Mouse (Mus musculus) natural killer cell, adult 2 months (primary cell): Measurements from ENCODE around the gene AI597479.
"Not testable (repeated sequence)": the region's sequence is repeated elsewhere in the genome, so short reads cannot be mapped to it uniquely, and the experiment has no call there.

Experiments
- DNase-seq, 2 experiments: peaks; one replicate each; pipeline ENCODE4 v3.0.0; 2022; ENCODE audit warnings: low spot score in 2 of 2

The AI597479 gene

GRCm38 (mm10) chr1:43124726-43125125, 26.2 kb downstream of the AI597479 start:
- no peak for DNase-seq

GRCm38 (mm10) chr1:43127196-43127595, 28.7 kb downstream of the AI597479 start:
- DNase-seq: no peak

GRCm38 (mm10) chr1:43127820-43128610, 29.5 kb downstream of the AI597479 start:
- peak in 1 of 2 experiments; percentile 26 for DNase-seq

- no peak for DNase-seq
Measured at GRCm38 (mm10) chr1:43130219-43130981, 31.9 kb downstream of the AI597479 start.

GRCm38 (mm10) chr1:43131591-43131990, 33.1 kb downstream of the AI597479 start:
- DNase-seq: no peak

- DNase-seq: not testable (repeated sequence)
Measured at GRCm38 (mm10) chr1:43136488-43137029, 38.0 kb downstream of the AI597479 start.

GRCm38 (mm10) chr1:43137334-43137733, 38.8 kb downstream of the AI597479 start:
- no peak for DNase-seq

- peak; percentile 36 to 62 for DNase-seq
Measured at GRCm38 (mm10) chr1:43138268-43138812, 39.8 kb downstream of the AI597479 start.

- peak; percentile 80 to 81 for DNase-seq
Measured at GRCm38 (mm10) chr1:43139587-43140266, 41.2 kb downstream of the AI597479 start.

GRCm38 (mm10) chr1:43141555-43141961, 43.0 kb downstream of the AI597479 start:
- no peak for DNase-seq

GRCm38 (mm10) chr1:43142849-43143248, 44.3 kb downstream of the AI597479 start:
- DNase-seq: no peak

GRCm38 (mm10) chr1:43143284-43143683, 44.8 kb downstream of the AI597479 start:
- DNase-seq: no peak

- DNase-seq: no peak
Measured at GRCm38 (mm10) chr1:43143791-43144190, 45.3 kb downstream of the AI597479 start.

- DNase-seq: no peak
Measured at GRCm38 (mm10) chr1:43144338-43144906, 45.9 kb downstream of the AI597479 start.

GRCm38 (mm10) chr1:43145388-43145787, 46.9 kb downstream of the AI597479 start:
- DNase-seq: no peak

- DNase-seq: no peak
Measured at GRCm38 (mm10) chr1:43147474-43147873, 49.0 kb downstream of the AI597479 start.

GRCm38 (mm10) chr1:43150225-43150624, 51.7 kb downstream of the AI597479 start:
- no peak for DNase-seq

- DNase-seq: no peak
Measured at GRCm38 (mm10) chr1:43152626-43153025, 54.1 kb downstream of the AI597479 start.

GRCm38 (mm10) chr1:43153538-43153937, 55.0 kb downstream of the AI597479 start:
- DNase-seq: no peak

GRCm38 (mm10) chr1:43154491-43154890, 56.0 kb downstream of the AI597479 start:
- no peak for DNase-seq

- no peak for DNase-seq
Measured at GRCm38 (mm10) chr1:43157907-43158306, 59.4 kb downstream of the AI597479 start.
